Mouse (Mus musculus): ENCODE data around the gene Kif19a. TPM values are rescaled to one million over a fixed set of nuclear protein-coding genes. Genes with fewer than 3 reads are reported as not detected.

The Kif19a gene
- total RNA-seq, 4 experiments from 2014 or later, result 2.4 to 3.4 (median 3.1) TPM

GRCm38 (mm10) chr11:114780076-114780475, 14.9 kb downstream of the Kif19a start:
- DNase-seq (ENCODE audit: low spot score in 2 of 2), result no peak

GRCm38 (mm10) chr11:114785892-114786291, 20.7 kb downstream of the Kif19a start:
- DNase-seq (ENCODE audit: low spot score in 2 of 2), result no peak

- DNase-seq (ENCODE audit: low spot score in 2 of 2), result peak in 1 of 2 experiments; percentile 51
Measured at GRCm38 (mm10) chr11:114786326-114786725, 21.1 kb downstream of the Kif19a start.

DNA sequence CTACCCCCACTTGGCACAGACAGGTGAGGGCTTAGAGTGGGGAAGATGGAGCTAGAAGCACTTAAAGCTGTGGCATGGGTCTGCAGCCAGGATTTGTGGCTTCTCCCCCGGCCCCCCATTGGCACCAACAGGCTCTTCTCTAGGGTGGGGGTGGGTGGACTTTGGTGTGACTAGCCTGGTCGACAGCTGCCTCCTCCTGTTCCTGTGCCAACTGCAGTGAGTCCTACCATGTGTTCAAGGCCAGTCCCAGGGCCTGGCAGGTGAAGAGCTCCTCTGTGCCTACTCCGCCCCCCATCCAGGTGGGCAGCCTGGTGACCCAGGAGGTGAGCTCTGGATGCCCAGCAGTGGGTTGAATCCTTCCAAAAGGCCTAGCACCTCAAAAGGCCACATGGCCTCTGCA, 22.4 kb downstream of the Kif19a start:
- no peak for DNase-seq (ENCODE audit: low spot score in 2 of 2)

- DNase-seq (ENCODE audit: low spot score in 2 of 2), result peak in 1 of 2 experiments; percentile 61
Measured at GRCm38 (mm10) chr11:114789061-114789714, 24.0 kb downstream of the Kif19a start.

DNA sequence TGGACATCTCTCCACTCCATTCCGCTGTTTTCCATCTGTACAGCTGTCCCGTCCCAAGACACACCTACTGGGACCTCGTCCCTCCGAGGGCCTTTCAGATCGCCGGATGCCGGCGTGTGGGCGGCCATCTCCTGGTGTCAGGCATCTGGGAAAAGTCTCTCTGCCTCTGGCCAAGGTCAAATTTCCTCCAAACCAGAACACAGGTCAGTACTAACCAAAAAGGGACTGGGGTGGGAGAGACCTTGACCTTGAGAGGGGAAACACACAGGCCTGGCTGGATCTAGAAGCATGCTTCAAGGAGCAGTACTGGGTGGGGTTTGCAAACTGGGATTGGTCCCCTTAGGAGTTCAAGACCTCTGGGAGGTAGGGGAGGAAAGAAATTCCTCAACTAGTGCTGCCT, 24.5 kb downstream of the Kif19a start:
- DNase-seq (ENCODE audit: low spot score in 2 of 2), result no peak

- no peak for DNase-seq (ENCODE audit: low spot score in 2 of 2)
Measured at GRCm38 (mm10) chr11:114790171-114790570, 25.0 kb downstream of the Kif19a start.

GRCm38 (mm10) chr11:114790841-114791240, 25.7 kb downstream of the Kif19a start:
- no peak for DNase-seq (ENCODE audit: low spot score in 2 of 2)

- no peak for DNase-seq (ENCODE audit: low spot score in 2 of 2)
Measured at GRCm38 (mm10) chr11:114791351-114791889, 26.2 kb downstream of the Kif19a start.

DNA sequence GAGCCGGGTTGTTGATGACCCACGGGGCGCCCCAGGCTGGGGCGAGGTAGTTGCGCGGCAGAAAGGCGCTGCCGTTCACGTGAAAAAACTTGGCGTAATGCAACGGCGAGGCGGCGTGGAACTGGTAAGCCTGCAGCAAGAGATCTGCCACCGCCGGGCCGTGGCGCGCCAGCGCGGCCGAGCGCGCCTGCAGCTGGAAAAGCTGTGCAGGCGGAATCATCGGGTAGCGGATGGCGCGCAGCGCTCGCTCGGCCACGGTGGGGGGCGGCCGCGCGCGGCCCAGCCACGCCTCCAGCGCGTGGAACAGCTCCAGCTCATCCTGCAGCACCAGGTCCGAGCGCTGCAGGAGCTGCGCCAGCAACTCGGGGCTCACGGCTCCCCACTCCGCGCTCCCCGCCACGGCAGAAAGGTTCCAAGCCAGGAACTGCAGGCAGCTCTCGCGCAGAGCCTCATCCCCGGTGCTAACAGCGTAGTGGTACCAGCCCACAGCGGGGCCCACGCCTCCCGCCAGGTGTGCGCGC, 26.8 kb downstream of the Kif19a start:
- no peak for DNase-seq (ENCODE audit: low spot score in 2 of 2)

DNA sequence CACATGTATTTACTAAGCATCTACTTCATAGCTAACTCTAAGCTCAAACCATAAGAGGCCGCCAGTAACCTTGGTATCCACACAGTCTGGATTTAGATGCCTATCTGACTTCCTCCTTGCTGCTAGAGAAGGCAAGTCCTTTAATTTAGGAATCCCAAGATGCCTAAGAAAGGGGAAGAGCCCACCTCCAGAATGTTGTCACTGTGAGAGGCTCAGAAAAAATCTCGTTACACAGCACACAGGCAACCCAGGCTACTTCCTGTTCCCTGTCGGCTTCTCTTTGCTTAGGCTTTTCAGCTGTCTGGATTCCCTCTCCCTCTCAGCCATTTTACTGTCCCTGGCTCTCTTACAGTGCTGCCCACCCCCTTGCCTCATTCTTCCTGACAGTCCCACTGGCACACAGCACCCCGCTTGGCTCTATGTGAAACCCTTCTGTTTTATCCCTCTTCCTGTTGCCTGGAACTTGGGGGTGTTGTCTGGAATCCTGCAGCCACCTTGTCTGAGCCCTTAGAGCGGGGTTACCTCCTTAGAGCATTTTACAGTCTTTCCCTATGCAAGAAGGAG, 27.8 kb downstream of the Kif19a start:
- no peak for DNase-seq (ENCODE audit: low spot score in 2 of 2)

DNA sequence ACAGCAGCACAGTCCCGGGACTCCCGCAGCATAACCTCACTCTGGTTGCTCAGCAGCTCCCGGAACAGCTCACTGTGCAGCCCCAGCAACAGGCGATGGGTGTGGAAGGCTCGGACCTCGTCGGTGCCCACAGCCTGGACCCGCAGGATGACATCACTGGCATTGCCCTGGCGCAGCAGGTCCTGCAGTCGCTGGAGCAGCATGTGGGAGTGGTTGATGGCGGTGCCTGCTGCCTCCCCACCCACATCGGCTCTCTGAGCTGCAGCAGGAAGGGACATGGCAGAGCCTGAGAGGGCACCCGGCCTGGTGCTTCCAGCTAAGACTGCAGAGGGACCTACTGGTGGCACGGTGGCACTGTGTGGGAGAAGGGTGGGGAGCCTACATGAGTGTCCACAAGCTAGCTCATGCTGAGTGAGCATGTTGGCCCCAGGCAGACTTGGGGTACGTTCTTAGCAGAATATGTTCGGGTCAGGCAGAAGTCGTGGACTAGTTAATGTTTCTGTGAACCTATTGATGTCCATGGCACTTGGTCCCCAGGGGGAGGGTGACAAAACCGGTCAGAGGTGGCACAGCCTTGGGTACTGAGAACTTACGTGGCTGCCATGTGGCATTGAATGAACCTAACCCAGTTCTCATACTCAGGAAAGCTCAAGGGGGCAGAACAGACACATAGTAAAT, 28.8 kb downstream of the Kif19a start:
- DNase-seq (ENCODE audit: low spot score in 2 of 2), result no peak

DNA sequence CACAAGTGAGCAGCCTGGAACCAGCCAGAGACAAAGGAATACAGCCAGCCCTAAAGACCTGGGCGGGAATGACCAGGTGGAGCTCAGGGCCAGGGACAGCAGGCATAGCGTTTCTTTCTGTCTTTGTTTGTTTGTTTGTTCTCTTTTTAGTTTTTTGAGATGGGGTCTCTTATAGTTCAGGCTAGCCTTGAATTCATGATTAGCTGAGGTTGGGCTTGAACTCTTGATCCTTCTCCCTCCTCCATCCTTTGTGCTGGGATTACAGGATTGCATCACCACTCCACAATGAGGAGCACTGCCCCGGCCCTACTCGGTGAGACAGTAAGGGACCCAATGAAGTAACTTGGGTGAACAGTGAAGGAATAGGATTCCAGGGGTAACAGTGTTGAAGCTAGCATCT, 29.5 kb downstream of the Kif19a start:
- DNase-seq (ENCODE audit: low spot score in 2 of 2), result no peak

- DNase-seq (ENCODE audit: low spot score in 2 of 2), result peak; percentile 71 to 97
Measured at GRCm38 (mm10) chr11:114795231-114795746, 30.1 kb downstream of the Kif19a start.

- peak in 1 of 2 experiments; percentile 79 for DNase-seq (ENCODE audit: low spot score in 2 of 2)
Measured at GRCm38 (mm10) chr11:114795848-114796322, 30.7 kb downstream of the Kif19a start, which contains the start of gene Btbd17. Btbd17 (minus strand) TSS chr11:114795945.

GRCm38 (mm10) chr11:114797176-114797575, 32.0 kb downstream of the Kif19a start:
- no peak for DNase-seq (ENCODE audit: low spot score in 2 of 2)

GRCm38 (mm10) chr11:114797981-114798380, 32.8 kb downstream of the Kif19a start:
- DNase-seq (ENCODE audit: low spot score in 2 of 2), result no peak

GRCm38 (mm10) chr11:114798624-114799023, 33.4 kb downstream of the Kif19a start, which contains the start of gene Gpr142:
Gpr142 (plus strand) TSS chr11:114798924.
- DNase-seq (ENCODE audit: low spot score in 2 of 2), result no peak

- DNase-seq (ENCODE audit: low spot score in 2 of 2), result no peak
Measured at GRCm38 (mm10) chr11:114801906-114802305, 36.7 kb downstream of the Kif19a start.

- DNase-seq (ENCODE audit: low spot score in 2 of 2), result no peak
Measured at GRCm38 (mm10) chr11:114802540-114803267, 37.5 kb downstream of the Kif19a start.

DNA sequence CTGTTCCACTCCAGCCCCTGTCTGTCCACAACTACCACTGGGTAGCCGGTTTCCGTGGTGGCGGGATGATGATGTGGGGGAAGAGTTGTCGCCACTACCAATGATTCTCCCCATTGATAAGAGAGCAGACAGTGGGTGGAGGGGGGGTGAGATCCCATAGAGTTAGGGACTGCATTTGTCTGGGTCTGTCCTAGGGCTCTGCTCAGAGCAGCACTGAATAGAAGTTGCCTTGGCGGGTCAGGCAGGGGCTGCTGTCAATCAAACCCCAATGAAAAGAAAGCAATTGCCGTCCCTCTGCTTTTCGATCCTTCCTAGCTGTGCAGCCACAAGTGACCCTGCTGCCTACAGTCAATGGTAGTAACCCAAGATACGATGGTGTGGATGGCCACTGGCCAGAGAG, 38.8 kb downstream of the Kif19a start:
- no peak for DNase-seq (ENCODE audit: low spot score in 2 of 2)
